Mouse (Mus musculus) activated CD4-positive, CD25-positive, alpha-beta regulatory T cell, adult 4 months (primary cell): ENCODE results near the gene Fgf2. TPM values are rescaled to one million over a fixed set of nuclear protein-coding genes. Genes with fewer than 3 reads are reported as not detected.

ENCODE experiments used
- ATAC-seq: one replicate; pipeline ENCODE4 v1.8.0; 2017
- polyA plus RNA-seq, 2 experiments: library from polyadenylated mRNA; unstranded; fragments of 100-300 nt; shearing (Covaris generic); gene quantifications; one replicate each; pipeline ENCODE4 v1.2.1; 2017

The Fgf2 gene
- under 1 TPM; 0.45 to 0.65 TPM for polyA plus RNA-seq

DNA sequence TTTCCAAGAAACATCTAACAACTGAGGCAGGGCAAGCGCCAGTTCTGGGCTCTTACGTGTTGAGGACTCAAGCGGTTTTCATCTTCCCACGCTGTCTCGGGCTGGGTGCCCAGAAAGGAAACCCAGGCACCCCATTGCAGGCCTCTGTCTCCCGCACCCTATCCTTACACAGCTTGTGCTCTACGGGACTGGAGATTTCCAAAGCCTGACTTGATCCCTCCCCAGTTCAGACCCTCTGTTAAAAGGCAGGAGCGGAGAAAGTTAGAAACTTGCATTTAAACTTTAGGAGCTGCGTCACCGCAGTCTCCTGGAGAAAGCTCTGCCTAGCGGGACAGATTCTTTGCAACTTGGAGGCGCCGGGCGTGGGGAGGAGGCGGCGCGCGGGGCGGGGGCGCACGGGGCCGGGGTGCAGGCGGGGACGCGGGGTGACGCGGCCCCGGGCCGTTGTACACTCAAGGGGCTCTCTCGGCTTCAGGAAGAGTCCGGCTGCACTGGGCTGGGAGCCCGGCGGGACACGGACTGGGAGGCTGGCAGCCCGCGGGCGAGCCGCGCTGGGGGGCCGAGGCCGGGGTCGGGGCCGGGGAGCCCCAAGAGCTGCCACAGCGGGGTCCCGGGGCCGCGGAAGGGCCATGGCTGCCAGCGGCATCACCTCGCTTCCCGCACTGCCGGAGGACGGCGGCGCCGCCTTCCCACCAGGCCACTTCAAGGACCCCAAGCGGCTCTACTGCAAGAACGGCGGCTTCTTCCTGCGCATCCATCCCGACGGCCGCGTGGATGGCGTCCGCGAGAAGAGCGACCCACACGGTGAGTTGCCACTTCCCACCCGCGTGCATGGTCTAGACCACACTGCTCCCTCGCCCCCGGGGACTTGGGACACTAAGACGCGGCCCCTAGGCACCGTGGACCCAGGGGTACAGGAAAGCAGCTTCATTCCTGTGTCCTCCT lies at the start of gene Fgf2:
Gene Fgf2, plus strand, starts transcription at position 126 of the 945 bp plus-strand sequence.
- ATAC-seq = peak; percentile 67

DNA sequence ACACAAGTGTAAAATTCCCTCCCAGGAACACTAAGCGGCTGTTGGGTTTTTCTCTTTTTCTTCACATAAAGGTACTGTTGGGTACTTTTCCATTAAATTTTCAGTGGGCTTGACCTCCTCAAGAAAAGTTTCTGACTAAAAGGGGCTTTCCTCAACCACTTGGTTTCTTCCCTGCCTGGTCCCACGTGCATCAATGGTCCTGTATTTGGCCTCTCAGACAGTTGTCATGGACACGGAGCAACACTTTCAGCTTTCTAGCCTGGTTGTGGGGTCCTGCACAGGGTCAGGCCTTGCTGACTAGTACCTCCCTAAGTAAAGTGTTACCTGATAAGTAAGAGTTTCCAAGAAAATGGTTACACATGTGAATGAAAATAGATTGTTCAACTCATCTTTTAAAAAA lies 48.7 kb upstream of the Fgf2 start:
- no peak for ATAC-seq

DNA sequence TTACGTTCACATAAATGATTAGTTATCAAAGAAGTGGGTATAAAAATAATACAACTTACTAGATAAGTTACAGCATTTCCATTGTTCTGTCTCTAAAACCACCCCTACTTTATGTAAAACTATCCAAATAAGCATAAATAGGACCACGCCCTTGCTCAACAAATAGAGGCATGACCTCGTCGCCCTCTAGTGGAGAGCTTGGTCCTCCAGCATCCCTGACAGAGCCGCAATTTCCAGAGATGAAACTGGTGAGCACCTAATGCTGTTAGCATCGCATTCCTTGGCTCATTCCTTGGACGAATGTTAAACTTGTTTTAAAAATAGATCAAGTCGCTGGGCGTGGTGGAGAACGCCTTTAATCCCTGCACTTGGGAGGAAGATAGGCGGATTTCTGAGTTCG lies 45.5 kb upstream of the Fgf2 start:
- peak; percentile 95 for ATAC-seq

DNA sequence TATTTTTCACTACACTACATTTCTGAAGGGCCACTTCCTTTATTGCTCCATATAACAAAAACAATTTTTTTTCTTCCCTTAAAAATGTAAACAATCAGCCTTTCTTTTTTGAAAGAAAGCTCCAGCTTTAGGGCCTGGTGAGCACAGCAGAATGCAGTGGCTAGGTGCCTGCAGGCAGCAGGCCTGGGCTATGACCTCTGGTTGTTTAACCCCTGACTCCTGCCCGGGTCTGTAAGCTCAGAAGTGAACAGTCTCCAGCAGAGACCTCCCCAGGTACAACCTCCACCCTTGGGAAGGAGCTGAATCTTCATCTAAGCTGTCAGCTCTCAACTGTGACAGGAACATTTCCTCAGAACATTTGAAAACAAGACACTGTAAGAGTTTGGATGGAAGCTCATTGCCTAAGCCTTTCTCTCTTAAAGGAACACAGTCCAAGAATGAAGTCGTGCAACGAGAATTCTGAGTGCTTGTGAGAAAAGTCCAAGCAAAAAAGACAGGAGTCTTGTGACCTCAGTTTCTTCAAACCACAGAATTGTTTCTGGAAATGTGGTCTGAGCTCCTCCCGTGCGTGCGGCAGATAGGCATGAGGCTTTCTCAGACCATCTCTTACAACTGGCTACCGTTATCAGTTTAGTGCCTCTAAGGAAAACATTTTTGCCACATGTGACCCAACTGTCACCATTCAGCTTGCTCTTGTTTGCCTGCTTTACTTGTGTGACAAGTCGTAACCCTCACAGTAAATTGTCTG lies 44.6 kb upstream of the Fgf2 start:
- ATAC-seq = no peak

DNA sequence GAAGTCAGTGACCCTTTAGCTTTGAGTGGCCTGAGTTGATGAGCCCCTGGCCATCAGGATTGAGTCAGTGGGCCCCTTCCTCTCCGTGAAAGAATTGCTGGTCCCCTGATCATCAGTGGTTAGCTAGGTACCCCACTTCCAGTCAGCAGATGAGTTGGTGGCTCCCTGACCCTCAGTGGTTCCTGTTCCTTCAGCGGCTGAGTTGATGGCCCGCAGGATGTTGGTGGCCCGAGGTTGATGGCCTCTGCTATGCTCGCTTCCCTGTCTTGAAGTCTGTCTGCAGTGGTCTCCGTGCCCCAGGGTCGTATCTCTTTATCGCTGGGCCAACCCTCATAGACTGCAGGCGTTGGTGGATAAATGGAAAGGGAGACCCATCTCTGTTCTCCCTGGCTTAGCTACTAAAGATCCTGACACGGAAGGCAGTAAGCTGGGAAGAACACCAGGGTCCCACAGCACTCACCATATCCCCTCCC lies 36.2 kb upstream of the Fgf2 start:
- peak; percentile 3 for ATAC-seq

DNA sequence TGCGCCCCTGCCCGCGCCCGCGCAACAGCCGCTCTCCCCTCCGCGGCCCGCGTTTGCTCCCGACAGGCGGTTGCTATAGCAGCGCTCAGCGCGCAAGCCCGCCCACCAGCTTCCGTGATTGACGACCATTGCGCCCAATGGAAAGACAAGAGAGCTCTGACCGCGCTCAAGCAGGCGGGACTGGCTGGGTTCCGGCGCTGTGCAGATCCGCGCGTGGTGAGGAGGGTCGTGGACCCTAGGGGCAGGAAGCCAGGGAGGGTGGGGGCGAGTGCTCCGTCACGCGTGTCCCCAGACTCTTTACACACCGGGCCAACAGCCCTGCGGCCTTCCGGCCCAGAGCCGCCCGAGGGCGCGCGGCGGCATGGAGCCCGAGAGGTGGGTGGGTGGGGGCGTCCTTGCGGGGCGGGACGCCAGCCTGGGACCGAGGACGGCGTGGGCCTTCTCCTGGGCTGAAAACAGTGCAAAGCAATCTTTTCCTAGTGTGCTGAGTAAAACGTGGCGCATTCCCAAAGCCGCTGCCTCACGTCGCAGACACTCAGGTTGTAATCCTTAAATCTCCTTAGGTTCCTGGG lies 35.7 kb upstream of the Fgf2 start, which contains the start of the genes Bbs12 and Cetn4:
Gene Bbs12, plus strand, starts transcription at position 185 of the 572 bp plus-strand sequence.
Gene Cetn4, minus strand, starts transcription at position 339 of the 572 bp plus-strand sequence.
- ATAC-seq = peak; percentile 90

DNA sequence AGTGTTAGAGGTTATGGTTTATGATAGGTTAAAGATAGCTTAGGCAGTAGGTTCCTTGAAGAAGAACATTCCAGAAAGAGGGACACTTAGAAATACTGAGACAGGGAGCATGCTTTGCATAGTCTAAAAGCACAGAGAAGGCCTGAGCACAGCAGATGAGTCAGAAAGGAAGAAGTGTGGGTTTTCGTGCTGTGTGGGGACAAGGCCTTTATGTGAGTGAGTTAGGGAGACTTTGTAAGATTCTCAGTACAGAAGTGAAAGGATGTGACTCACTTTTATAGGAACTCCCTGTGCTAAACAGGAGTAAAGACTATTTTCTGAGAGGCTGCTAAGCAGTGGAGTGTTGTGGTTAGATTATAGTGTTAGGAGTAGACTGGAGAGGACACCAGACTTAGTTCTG lies 34.8 kb upstream of the Fgf2 start:
- ATAC-seq = peak; percentile 70

DNA sequence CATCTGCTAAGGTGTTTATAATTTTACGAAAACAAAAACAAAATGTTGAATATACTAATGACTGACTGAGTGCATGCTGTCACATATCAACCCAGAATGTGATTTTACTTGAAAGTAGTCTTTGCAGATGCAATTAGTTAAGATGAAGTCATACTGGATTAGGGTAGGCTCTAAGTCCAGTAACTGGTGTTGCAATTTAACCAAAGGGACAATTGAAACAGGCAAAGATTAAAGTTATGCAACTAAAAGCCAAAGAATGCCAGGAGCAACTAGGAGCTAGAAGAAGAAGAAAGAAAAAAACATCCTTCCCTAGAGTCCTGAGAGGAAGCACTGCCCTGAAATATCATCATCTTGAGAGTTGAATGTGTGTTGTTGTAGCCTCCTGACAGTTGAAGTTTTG lies 31.9 kb upstream of the Fgf2 start:
- ATAC-seq = no peak

DNA sequence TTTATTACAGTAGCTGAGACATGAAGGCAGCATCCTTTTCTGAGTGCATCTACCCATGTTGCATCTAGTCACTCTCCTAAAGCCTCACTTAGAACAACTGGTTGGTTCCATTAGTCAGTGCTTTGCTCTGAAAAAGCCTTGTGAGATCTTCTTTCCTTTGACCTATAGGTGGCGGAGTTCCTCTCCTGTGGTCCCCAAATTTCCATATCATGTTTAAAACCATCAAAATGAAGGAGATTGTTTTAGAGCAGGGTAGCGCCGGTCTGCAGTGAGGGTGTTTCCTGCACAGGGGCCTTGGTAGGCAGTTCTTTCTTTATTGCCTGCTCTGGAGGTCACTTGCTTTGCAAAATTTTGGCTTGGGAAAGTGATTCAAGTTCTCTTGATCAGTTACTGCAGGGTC lies 23.8 kb upstream of the Fgf2 start:
- peak; percentile 61 for ATAC-seq

DNA sequence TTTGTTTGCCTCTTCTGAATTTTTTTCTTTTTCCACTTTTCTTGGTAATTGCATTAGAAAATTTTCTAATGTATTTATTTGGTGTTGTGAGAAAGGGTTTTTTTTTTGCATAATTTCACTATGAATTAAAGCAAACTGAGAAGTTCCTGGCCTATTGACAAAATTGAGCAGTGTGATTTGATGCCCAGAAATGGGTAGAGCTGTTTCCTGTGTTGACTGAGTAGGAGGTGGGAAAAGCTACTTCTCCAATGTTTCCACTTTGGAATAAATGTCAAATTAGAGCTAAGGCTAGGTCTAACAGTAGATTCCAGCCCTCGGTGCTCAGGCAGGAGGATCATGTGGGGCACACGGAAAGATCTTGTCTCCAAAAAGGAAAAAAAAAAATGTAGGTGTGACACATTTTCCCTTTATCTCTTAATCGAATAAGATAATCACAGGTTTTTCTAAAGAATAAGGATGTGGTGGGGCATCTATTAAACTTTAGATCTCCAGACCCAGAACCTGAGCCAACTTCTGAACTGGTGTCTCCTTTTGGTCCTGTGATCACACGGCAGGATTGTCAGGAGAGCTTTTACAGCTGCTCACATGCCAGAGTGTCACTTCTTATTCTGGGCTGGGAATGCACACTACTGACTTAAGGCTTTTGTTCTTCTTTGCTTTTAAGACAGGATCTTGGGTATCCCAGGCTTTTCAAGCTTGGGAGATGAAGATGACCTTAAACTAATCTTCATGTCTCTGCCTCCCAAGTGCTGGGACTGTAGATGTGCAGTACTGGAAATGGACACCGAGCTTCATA lies 22.6 kb upstream of the Fgf2 start:
- ATAC-seq = no peak

DNA sequence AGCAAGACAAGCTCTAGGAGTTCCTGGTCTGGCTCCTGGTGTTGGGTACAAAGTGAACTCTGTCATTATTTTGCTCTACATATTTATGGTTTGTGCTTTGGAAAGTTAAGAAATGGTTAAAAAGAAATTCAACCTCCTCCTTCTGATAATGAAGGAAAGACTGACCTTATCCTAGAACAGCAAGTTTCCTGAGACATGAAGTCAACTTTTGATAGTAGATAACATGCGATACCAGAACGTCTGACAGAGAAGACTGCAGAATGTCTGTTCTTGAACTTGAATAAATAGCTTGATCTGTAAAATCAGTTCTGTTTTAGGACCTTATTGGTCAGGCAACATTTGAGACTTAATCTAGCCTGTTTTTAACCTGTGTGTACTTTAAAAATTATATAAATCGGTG lies 21.5 kb upstream of the Fgf2 start:
- ATAC-seq = no peak

DNA sequence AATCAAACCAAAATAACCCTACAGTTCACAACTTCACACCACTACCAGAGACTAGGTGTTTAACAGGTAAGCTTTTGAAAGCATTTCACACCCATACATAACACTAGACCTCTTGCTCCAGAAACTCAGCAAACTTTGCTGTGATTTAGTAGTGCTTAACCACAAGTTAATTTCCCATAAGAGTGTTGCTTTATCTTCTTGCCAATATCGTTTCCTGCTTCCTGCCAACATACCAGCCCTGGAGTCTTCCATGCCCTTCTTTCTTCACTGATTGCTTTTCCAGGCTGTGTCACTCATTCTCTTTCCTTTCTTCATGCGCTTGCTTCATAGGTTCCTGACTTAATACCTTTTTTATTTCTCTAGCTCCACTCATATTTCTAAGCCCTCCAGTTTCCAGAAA lies 19.7 kb upstream of the Fgf2 start:
- ATAC-seq = no peak

DNA sequence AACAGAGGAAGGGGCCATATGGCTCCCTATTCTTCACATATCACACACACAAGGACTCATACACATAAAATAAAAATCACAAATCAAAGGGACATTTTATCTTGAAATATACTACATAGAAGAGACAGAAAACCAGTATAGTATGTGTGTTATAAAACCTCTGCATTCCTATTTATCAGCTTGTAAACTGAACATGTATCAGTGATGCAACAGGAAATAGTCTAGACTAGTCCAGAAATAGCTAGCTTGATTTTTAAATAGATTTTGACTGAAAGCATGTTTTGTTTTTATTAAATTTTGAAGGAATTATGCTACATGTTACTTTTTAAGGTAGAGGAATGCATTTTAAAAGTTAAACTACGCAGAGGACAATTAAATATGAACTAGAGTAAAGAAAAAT lies 18.2 kb upstream of the Fgf2 start:
- ATAC-seq = no peak

DNA sequence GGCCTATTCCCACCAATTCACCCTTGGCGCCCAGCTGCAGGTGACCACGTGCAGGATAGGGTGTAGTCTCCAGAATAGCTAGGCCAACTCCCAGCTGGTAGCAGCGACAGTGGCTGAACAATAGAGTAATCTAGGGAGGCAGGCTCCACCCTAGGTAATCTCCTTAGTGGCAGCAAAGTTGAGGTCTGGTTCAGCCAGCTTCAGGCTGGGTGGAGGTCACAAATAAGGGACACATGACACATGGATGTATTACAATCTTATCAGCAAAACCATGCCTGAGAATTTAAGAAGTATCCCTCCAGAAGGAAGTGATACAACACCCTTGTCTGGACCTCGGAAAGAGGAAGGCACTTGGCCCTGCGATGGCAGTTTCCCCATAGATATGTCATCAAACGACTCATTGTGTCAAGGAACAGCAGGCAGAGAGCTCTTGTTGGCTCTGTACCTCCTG lies 16.1 kb upstream of the Fgf2 start:
- no peak for ATAC-seq

DNA sequence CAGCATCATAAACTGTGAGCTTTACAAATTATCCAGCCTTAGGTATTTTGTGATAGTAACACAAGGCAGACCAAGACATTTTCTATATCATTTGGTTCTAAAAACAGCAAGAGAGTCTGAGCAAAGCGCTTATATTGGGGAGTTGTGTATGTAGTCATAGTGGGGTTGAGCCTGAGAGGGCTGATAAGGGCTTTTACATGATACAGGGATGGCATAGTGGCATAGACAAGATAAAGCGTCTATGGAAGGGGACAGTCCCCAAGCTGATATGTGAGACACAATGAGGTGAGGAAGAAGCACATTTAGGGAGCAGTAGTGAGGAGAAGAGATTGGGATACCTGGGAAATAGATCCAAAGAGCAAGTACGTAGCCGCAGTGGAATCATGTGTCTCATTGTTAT lies 14.1 kb upstream of the Fgf2 start:
- no peak for ATAC-seq

DNA sequence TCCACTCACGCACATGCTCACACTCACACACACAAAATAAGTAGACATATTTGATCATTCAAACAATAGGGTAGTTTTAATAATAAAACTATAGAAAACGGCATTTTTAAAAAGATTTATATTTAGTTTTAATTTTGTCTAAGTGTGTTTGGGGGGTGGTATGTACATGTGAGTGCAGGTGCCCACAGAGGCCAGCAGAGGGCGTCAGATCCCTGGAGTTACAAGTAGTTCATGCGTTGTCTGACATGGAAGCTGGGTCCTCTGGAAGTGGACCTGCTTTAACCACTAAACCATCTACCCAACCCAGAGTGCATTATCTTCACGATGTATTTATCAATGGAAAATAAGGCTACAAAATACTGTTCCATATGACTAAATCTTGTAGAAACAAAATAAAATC lies 7.0 kb upstream of the Fgf2 start:
- ATAC-seq = no peak

DNA sequence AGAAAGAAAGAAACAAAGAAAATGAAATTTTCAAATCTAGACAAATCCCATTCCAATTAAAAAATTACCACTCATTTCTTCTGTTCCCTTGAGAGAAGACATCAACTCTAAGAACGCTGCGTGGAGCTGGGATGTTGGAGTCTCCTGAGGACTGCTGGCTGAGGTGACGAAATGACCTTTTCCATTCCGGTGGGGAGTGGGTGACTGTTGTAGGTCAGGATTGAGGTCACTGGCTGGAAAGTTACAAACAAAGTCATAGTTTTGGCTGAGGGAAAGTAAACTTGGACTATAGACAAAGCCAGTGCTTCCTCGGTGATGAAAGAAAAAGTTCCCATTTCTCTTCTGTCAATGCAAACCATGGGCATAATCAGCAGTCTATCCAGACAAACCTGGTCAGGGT lies 5.3 kb upstream of the Fgf2 start:
- ATAC-seq = no peak

DNA sequence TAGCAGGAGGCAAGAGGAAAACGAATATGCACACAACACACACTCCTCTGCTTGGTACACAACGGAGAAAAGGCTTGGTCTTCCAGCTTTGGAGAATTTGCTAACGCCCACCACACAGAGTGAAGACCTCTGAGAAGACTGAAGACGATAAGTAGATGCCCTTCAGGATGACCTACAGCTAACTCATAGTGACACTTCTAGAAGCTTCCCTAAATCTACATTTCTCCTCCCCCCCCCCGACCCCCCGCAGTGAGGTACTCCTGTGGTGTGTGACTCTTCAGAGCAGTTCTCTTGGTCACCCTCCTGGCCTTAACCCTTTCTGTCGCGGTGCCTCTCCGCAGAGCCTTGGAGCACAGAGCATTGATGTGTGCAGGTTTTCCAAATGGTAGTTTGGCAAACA lies 475 bp upstream of the Fgf2 start:
- no peak for ATAC-seq

DNA sequence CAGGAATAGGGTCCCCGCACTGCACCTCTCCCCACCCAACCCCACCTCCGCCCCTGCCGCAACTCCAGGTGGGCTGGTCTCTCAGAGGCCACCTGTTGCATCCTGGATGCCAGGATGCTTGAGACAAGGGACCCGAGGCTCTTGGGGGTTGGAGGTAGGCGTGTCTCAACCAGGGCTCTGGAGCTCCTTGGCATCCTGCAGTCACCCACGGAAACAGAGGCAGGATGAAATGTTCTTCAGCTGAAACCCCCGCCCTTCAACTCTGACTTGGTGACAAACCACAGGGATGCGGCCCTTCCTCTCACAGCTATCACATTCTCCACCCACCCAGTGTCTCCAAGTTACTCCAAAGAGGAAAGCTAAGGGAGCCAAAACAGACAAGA lies 1.0 kb downstream of the Fgf2 start:
- ATAC-seq = peak; percentile 53

DNA sequence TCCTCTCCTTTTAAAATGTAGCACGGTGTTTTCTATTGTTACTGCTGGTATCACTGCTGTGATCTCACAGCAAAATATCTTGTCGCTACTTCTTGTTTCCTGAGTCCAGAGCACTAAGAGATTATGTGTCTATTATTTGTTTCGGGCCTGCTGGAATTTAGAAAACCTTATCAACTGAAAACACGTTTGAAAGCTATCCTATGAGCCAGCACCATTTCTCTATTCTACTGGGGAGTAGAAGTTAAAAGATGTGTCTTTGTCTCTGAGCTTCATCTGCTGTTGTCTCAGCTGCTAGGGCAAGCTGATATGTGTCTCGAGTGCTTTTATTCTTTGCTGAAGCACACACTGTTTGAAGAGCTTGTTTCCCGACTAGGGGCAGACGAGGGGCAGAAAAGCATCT lies 2.2 kb downstream of the Fgf2 start:
- ATAC-seq = no peak

DNA sequence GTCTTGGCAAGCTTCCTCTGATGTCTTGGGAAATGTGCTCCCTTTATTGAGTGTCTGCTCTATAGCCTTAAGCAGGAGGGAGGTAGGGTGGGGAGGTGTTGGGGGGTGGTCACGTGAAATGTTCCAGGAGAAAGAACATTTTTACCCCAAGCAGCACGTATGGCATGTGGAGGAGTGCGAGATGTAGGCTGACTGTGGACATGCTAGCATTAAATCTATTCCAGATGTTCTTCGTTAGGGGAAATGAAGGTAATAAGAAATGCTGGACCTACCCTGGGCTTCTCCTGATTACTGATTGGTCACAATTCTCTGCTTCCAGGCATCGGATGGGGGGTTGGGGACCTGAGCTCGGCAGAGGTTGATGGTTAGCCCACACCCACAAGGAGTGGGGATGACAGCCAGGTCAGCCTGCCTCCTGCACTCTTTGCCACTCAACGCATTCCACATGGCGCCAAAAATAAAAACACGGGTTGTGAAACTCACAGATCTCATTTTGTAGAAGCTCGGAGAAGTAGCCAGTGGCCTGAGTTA lies 5.9 kb downstream of the Fgf2 start:
- no peak for ATAC-seq

DNA sequence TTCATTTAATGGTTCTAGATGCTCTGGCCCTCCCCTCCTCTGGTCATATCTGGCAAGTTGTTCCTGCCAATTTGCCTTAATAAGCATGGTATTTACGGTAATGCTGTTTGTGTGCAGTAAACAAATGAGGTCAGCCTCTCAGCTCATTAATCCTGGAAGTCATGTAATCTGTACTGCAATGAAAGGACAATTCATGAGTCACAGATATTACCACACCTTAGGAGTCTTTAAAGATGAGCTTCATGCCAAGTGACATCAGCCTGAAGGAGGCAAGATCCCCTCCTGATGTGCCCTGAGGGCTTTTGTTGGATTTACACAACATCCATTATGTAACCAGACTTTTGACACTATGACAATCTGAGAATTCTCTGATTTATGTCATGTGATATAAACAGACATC lies 6.6 kb downstream of the Fgf2 start:
- no peak for ATAC-seq
